Comparison of ENCODE assay signal across 26 mouse cellular contexts in genomic region chrX:77802293-77802692, GRCm38 (mm10). TPM values are rescaled to one million over a fixed set of nuclear protein-coding genes. Genes with fewer than 3 reads are reported as not detected.
"Had no signal": no experiment of that assay in that cellular context is flagged by ENCODE, and none has a peak within 500 bp of the region (broad histone marks: within the 10 kb centered on the region; RNA-seq: fewer than 3 reads in every experiment).

No protein-coding gene starts in this region.

- H3K4me2 ChIP-seq: liver, embryonic 12.5 days; lung, embryonic 15.5 days; midbrain, embryonic 12.5 days; neural tube, embryonic 13.5 days; neural tube, embryonic 15.5 days; stomach, embryonic 15.5 days had no signal

- H3K4me3 ChIP-seq: liver, embryonic 12.5 days; lung, embryonic 15.5 days; midbrain, embryonic 10.5 days; midbrain, embryonic 12.5 days; myocyte; neural tube, embryonic 13.5 days; neural tube, embryonic 15.5 days; stomach, embryonic 15.5 days had no signal

- ATAC-seq: liver, embryonic 12.5 days; lung, postnatal 0 days had no signal

- H3K27ac ChIP-seq: liver, embryonic 12.5 days; liver, embryonic 14.5 days; lung, embryonic 15.5 days; midbrain, embryonic 10.5 days; midbrain, embryonic 12.5 days; neural tube, embryonic 13.5 days; neural tube, embryonic 15.5 days; stomach, embryonic 15.5 days had no signal

- DNase-seq: lung, adult 2 months; lung, postnatal 14 days; lung, postnatal 36 days; midbrain, embryonic 14.5 days; retina, postnatal 1 day; right cerebral cortex, adult 18-20 months; right cerebral cortex, postnatal 14 days; thymus, adult 18-20 months; thymus, postnatal 14 days; thymus, postnatal 36 days had no signal

- H3K9ac ChIP-seq: liver, embryonic 12.5 days; liver, embryonic 14.5 days; lung, embryonic 15.5 days; midbrain, embryonic 12.5 days; neural tube, embryonic 13.5 days; neural tube, embryonic 15.5 days; stomach, embryonic 15.5 days had no signal

- H3K4me1 ChIP-seq: liver, embryonic 12.5 days; lung, embryonic 15.5 days; midbrain, embryonic 10.5 days; midbrain, embryonic 12.5 days; neural tube, embryonic 13.5 days; neural tube, embryonic 15.5 days; stomach, embryonic 15.5 days had no signal

- H3K36me3 ChIP-seq: liver, embryonic 12.5 days; lung, embryonic 15.5 days; midbrain, embryonic 10.5 days; midbrain, embryonic 12.5 days; neural tube, embryonic 13.5 days; neural tube, embryonic 15.5 days; stomach, embryonic 15.5 days had no signal

- H3K9me3 ChIP-seq: liver, embryonic 12.5 days; lung, embryonic 15.5 days; midbrain, embryonic 10.5 days; midbrain, embryonic 12.5 days; neural tube, embryonic 13.5 days; neural tube, embryonic 15.5 days; stomach, embryonic 15.5 days had no signal

- H3K27me3 ChIP-seq: liver, embryonic 12.5 days; lung, embryonic 15.5 days; midbrain, embryonic 12.5 days; neural tube, embryonic 13.5 days; neural tube, embryonic 15.5 days; stomach, embryonic 15.5 days had no signal

RNA-seq across cellular contexts. Expression of gene Pbsn, which starts 51.1 kb away (rescaled TPM):
- total RNA-seq: megakaryocyte-erythroid progenitor cell, adult 5-6 weeks; midbrain, postnatal 0 days had no signal
- polyA plus RNA-seq: liver, embryonic 12.5 days; liver, embryonic 14.5 days; liver, embryonic 16.5 days; lung, adult 2 months; lung, embryonic 15.5 days; lung, postnatal 0 days; midbrain, embryonic 10.5 days; midbrain, embryonic 12.5 days; midbrain, embryonic 14.5 days; midbrain, postnatal 0 days; myocyte; neural tube, embryonic 11.5 days; neural tube, embryonic 13.5 days; neural tube, embryonic 15.5 days; spleen, adult 2 months; stomach, embryonic 15.5 days; thymus, postnatal 0 days had no signal
